Mouse (Mus musculus): Measurements from ENCODE around the gene Ttll5. TPM values are rescaled to one million over a fixed set of nuclear protein-coding genes. Genes with fewer than 3 reads are reported as not detected.

Ttll5 gene
- polyA plus RNA-seq, 1 experiment from 2014 or later = 13.7 TPM

- 94% methylated on average over 8 of the region's 8 CpGs for WGBS
- ATAC-seq (replicated peaks) = no peak
- no peaks in the 10 kb centered on the region for H3K4me1 ChIP-seq
Measured at GRCm38 (mm10) chr12:85850661-85851060, 26.2 kb downstream of the Ttll5 start.

GRCm38 (mm10) chr12:85853836-85854235 is 29.4 kb downstream of the Ttll5 start:
- Histone ChIP-seq H3K27ac (no peak overlapping the region), H3K4me2 (no peak overlapping the region), H3K4me1 (no peaks in the 10 kb centered on the region), H3K27me3 (replicated peaks) (no peaks in the 10 kb centered on the region), H3K4me3 (no peak overlapping the region), H3K9me3 (no peaks in the 10 kb centered on the region), H3K36me3 (replicated peaks) (no peaks in the 10 kb centered on the region; the same call in 1 of the 2 replicates), H3K9ac (no peak overlapping the region)
- ATAC-seq (replicated peaks) = no peak
- WGBS = 92% methylated on average over 4 of the region's 4 CpGs

More at GRCm38 (mm10) chr12:85850661-85851060, 26.2 kb downstream of the Ttll5 start:
- Histone ChIP-seq H3K9ac (no peak overlapping the region), H3K27ac (no peak overlapping the region), H3K36me3 (replicated peaks) (no peaks in the 10 kb centered on the region; the same call in 1 of the 2 replicates), H3K9me3 (no peaks in the 10 kb centered on the region), H3K4me2 (no peak overlapping the region), H3K27me3 (replicated peaks) (no peaks in the 10 kb centered on the region), H3K4me3 (no peak overlapping the region)

- WGBS = 81% methylated on average over 1 of the region's 1 CpGs
Measured at GRCm38 (mm10) chr12:85854271-85854670, 29.8 kb downstream of the Ttll5 start.

GRCm38 (mm10) chr12:85857300-85857699 is 32.8 kb downstream of the Ttll5 start:
- H3K9ac ChIP-seq = no peak overlapping the region
- H3K4me3 ChIP-seq = no peak overlapping the region
- H3K9me3 ChIP-seq = no peaks in the 10 kb centered on the region
- ATAC-seq (replicated peaks) = no peak
- H3K4me2 ChIP-seq = no peak overlapping the region
- H3K36me3 ChIP-seq (replicated peaks) = no peaks in the 10 kb centered on the region
- peaks cover 5% of the 10 kb centered on the region; the same call in 1 of the 2 replicates for H3K4me1 ChIP-seq
- H3K27me3 ChIP-seq (replicated peaks) = no peaks in the 10 kb centered on the region
- WGBS = 89% methylated on average over 7 of the region's 7 CpGs
- H3K27ac ChIP-seq = no peak overlapping the region

More at GRCm38 (mm10) chr12:85854271-85854670, 29.8 kb downstream of the Ttll5 start:
- no peak for ATAC-seq (replicated peaks)
- Histone ChIP-seq H3K36me3 (replicated peaks) (no peaks in the 10 kb centered on the region; the same call in 1 of the 2 replicates), H3K27me3 (replicated peaks) (no peaks in the 10 kb centered on the region), H3K4me1 (no peaks in the 10 kb centered on the region), H3K27ac (no peak overlapping the region), H3K9ac (no peak overlapping the region), H3K9me3 (no peaks in the 10 kb centered on the region), H3K4me3 (no peak overlapping the region), H3K4me2 (no peak overlapping the region)

GRCm38 (mm10) chr12:85859111-85859510 is 34.7 kb downstream of the Ttll5 start:
- H3K4me1 ChIP-seq = peaks cover 9% of the 10 kb centered on the region
- no peak overlapping the region for H3K9ac ChIP-seq
- H3K9me3 ChIP-seq = no peaks in the 10 kb centered on the region
- H3K27ac ChIP-seq = no peak overlapping the region
- H3K4me3 ChIP-seq = no peak overlapping the region
- no peak for ATAC-seq (replicated peaks)
- H3K27me3 ChIP-seq (replicated peaks) = no peaks in the 10 kb centered on the region
- no peaks in the 10 kb centered on the region for H3K36me3 ChIP-seq (replicated peaks)
- 73% methylated on average over 3 of the region's 3 CpGs for WGBS
- H3K4me2 ChIP-seq = no peak overlapping the region

GRCm38 (mm10) chr12:85859511-85860189 is 35.2 kb downstream of the Ttll5 start:
- 48% methylated on average over 3 of the region's 3 CpGs for WGBS
- Histone ChIP-seq H3K9ac (no peak overlapping the region), H3K4me3 (no peak overlapping the region), H3K27ac (no peak overlapping the region), H3K4me2 (no peak overlapping the region), H3K27me3 (replicated peaks) (no peaks in the 10 kb centered on the region), H3K36me3 (replicated peaks) (no peaks in the 10 kb centered on the region), H3K9me3 (no peaks in the 10 kb centered on the region), H3K4me1 (peaks cover 9% of the 10 kb centered on the region)
- no peak for ATAC-seq (replicated peaks)

GRCm38 (mm10) chr12:85862514-85862913 is 38.1 kb downstream of the Ttll5 start:
- WGBS = 36% methylated on average over 2 of the region's 2 CpGs
- Histone ChIP-seq H3K4me1 (peaks cover 9% of the 10 kb centered on the region), H3K4me3 (no peak overlapping the region), H3K27ac (no peak overlapping the region), H3K9ac (no peak overlapping the region), H3K27me3 (replicated peaks) (no peaks in the 10 kb centered on the region), H3K36me3 (replicated peaks) (no peaks in the 10 kb centered on the region), H3K9me3 (no peaks in the 10 kb centered on the region), H3K4me2 (no peak overlapping the region)
- ATAC-seq (replicated peaks) = no peak

- Histone ChIP-seq H3K9ac (no peak overlapping the region), H3K4me1 (peaks cover 19% of the 10 kb centered on the region), H3K27ac (no peak overlapping the region), H3K4me2 (no peak overlapping the region), H3K36me3 (replicated peaks) (no peaks in the 10 kb centered on the region), H3K27me3 (replicated peaks) (no peaks in the 10 kb centered on the region), H3K4me3 (no peak overlapping the region), H3K9me3 (no peaks in the 10 kb centered on the region)
- no peak for ATAC-seq (replicated peaks)
- WGBS = 86% methylated on average over 3 of the region's 3 CpGs
Measured at GRCm38 (mm10) chr12:85865526-85865925, 41.1 kb downstream of the Ttll5 start.

- ATAC-seq (replicated peaks) = no peak
- H3K4me1 ChIP-seq = peaks cover 19% of the 10 kb centered on the region
- 69% methylated on average over 4 of the region's 4 CpGs for WGBS
Measured at GRCm38 (mm10) chr12:85866624-85867023, 42.2 kb downstream of the Ttll5 start.

GRCm38 (mm10) chr12:85867125-85867524 is 42.7 kb downstream of the Ttll5 start:
- Histone ChIP-seq H3K9me3 (no peaks in the 10 kb centered on the region), H3K4me3 (no peak overlapping the region), H3K27ac (no peak overlapping the region), H3K36me3 (replicated peaks) (no peaks in the 10 kb centered on the region), H3K27me3 (replicated peaks) (no peaks in the 10 kb centered on the region), H3K9ac (no peak overlapping the region), H3K4me2 (no peak overlapping the region), H3K4me1 (peaks cover 16% of the 10 kb centered on the region)
- no peak for ATAC-seq (replicated peaks)

More at GRCm38 (mm10) chr12:85866624-85867023, 42.2 kb downstream of the Ttll5 start:
- no peaks in the 10 kb centered on the region for H3K36me3 ChIP-seq (replicated peaks)
- H3K4me3 ChIP-seq = no peak overlapping the region
- H3K4me2 ChIP-seq = no peak overlapping the region
- H3K27me3 ChIP-seq (replicated peaks) = no peaks in the 10 kb centered on the region
- H3K27ac ChIP-seq = no peak overlapping the region
- no peaks in the 10 kb centered on the region for H3K9me3 ChIP-seq
- H3K9ac ChIP-seq = no peak overlapping the region

- H3K9ac ChIP-seq = no peak overlapping the region
- H3K27me3 ChIP-seq (replicated peaks) = no peaks in the 10 kb centered on the region
- WGBS = 23% methylated on average over 6 of the region's 6 CpGs
- H3K36me3 ChIP-seq (replicated peaks) = no peaks in the 10 kb centered on the region
- no peak overlapping the region for H3K4me2 ChIP-seq
- 0 out of 2 replicates have a peak overlapping the region, but pooled peaks have one; percentile 38 for H3K27ac ChIP-seq
- no peak overlapping the region for H3K4me3 ChIP-seq
- H3K9me3 ChIP-seq = no peaks in the 10 kb centered on the region
- no peak; the same call in 1 of the 2 replicates for ATAC-seq (replicated peaks)
- H3K4me1 ChIP-seq = peaks cover 10% of the 10 kb centered on the region
Measured at GRCm38 (mm10) chr12:85869423-85869822, 45.0 kb downstream of the Ttll5 start.

GRCm38 (mm10) chr12:85879631-85880314 is 55.3 kb downstream of the Ttll5 start:
- no peak overlapping the region for H3K9ac ChIP-seq
- no peak for ATAC-seq (replicated peaks)
- WGBS = 77% methylated on average over 8 of the region's 8 CpGs
- H3K9me3 ChIP-seq = no peaks in the 10 kb centered on the region
- H3K4me2 ChIP-seq = no peak overlapping the region
- H3K27me3 ChIP-seq (replicated peaks) = no peaks in the 10 kb centered on the region
- no peak overlapping the region; the same call in 1 of the 2 replicates for H3K27ac ChIP-seq
- no peaks in the 10 kb centered on the region for H3K4me1 ChIP-seq
- no peak overlapping the region for H3K4me3 ChIP-seq
- H3K36me3 ChIP-seq (replicated peaks) = 0 out of 2 replicates have a peak, but pooled peaks cover 5% of the 10 kb centered on the region
